Mouse (Mus musculus) forebrain, postnatal 0 days (tissue): Measurements from ENCODE around the gene Prnd. TPM values are rescaled to one million over a fixed set of nuclear protein-coding genes. Genes with fewer than 3 reads are reported as not detected.

Experiments used
- ATAC-seq: fragments of 200-750 bp; cut with Nextera tagmentation; 2 replicates; pipeline ENCODE4 v1.8.0; 2017; ENCODE audit warnings: mild to moderate bottlenecking, moderate library complexity
- DNase-seq: peaks from one replicate; pipeline ENCODE4 v3.0.0-alpha.2; 2015
- H3K27ac ChIP-seq: fragments of 300-500 bp; sonication (generic); 2 replicates; pipeline ENCODE4 v1.5.1; 2014; ENCODE audit warnings: low read depth, mild to moderate bottlenecking, antibody characterized with exemption, low read length, moderate library complexity, mixed read lengths
- H3K27me3 ChIP-seq: fragments of 300-500 bp; sonication (generic); 2 replicates; pipeline ENCODE4 v1.6.1; 2014; ENCODE audit warnings: mild to moderate bottlenecking, low read length, mixed read lengths; ENCODE audit not compliant: insufficient read depth
- H3K36me3 ChIP-seq: fragments of 300-500 bp; sonication (generic); 2 replicates; pipeline ENCODE4 v1.6.1; 2014; ENCODE audit warnings: mild to moderate bottlenecking, moderate library complexity; ENCODE audit not compliant: insufficient read depth
- H3K4me1 ChIP-seq: fragments of 300-500 bp; sonication (generic); 2 replicates; pipeline ENCODE4 v1.6.1; 2014; ENCODE audit warnings: antibody characterized with exemption; ENCODE audit not compliant: insufficient read depth
- H3K4me2 ChIP-seq: fragments of 300-500 bp; sonication (generic); 2 replicates; pipeline ENCODE4 v1.6.1; 2014; ENCODE audit warnings: low read depth, mild to moderate bottlenecking, moderate library complexity
- H3K4me3 ChIP-seq: fragments of 300-500 bp; sonication (generic); 2 replicates; pipeline ENCODE4 v1.5.1; 2014; ENCODE audit warnings: low read depth, low read length, mixed read lengths
- H3K9ac ChIP-seq: fragments of 300-500 bp; sonication (generic); 2 replicates; pipeline ENCODE4 v1.6.1; 2014; ENCODE audit warnings: mild to moderate bottlenecking
- H3K9me3 ChIP-seq: fragments of 300-500 bp; sonication (generic); 2 replicates; pipeline ENCODE4 v1.6.1; 2016; ENCODE audit warnings: low read length
- CTCF ChIP-seq: sonication (generic); IDR thresholded peaks from 2 replicates; pipeline ENCODE4 v1.5.1; 2016; ENCODE audit warnings: antibody characterized with exemption, control low read depth, low read depth
- WGBS: fragments of 180-500 bp; shearing (Covaris S2); extraction: QIAGEN DNeasy Blood & Tissue Kit; methylation state at CpG from one replicate; pipeline ENCODE4 v1.1.7; 2014; 5-methylcytosine and 5-hydroxymethylcytosine counted together
- polyA plus RNA-seq: library from polyadenylated mRNA; unstranded; fragments of >200 nt; fragmentation: Nextera tagmentation; extraction: Ambion mirVana; gene quantifications from 2 replicates; pipeline ENCODE4 v1.2.1, GENCODE M21; 2015
- total RNA-seq: library from RNA; depleted of rRNA; stranded (reverse); fragments of >200 nt; gene quantifications from 2 replicates; pipeline ENCODE4 v1.2.3, GENCODE M21; 2014; rRNA removed

Prnd gene
- 3.5 and 4.4 TPM in 2 replicates for total RNA-seq
- polyA plus RNA-seq, result 6.0 and 6.2 TPM in 2 replicates

GRCm38 (mm10) chr2:131950598-131951095, at the start of gene Prnd:
Gene Prnd, plus strand, starts transcription at chr2:131950861.
- no peak for TF ChIP-seq CTCF
- 22% methylated on average over 11 of the region's 11 CpGs for WGBS
- Histone ChIP-seq H3K4me3 (no peak within 1 kb of the TSS), H3K27me3 (no peaks in the 10 kb centered on the region), H3K9ac (no peak within 1 kb of the TSS), H3K4me1 (no peaks in the 10 kb centered on the region), H3K27ac (no peak within 1 kb of the TSS), H3K36me3 (no peaks in the 10 kb centered on the region), H3K4me2 (no peak within 1 kb of the TSS), H3K9me3 (no peaks in the 10 kb centered on the region)
- DNase-seq (no peak), ATAC-seq (no peak)

- Histone ChIP-seq H3K27ac (no peak overlapping the region), H3K27me3 (no peaks in the 10 kb centered on the region), H3K4me3 (no peak overlapping the region), H3K4me2 (no peak overlapping the region), H3K9ac (no peak overlapping the region), H3K36me3 (no peaks in the 10 kb centered on the region), H3K9me3 (no peaks in the 10 kb centered on the region), H3K4me1 (peaks cover 4% of the 10 kb centered on the region; the same call in 1 of the 2 replicates)
- DNase-seq (no peak), ATAC-seq (no peak)
- WGBS, result 42% methylated on average over 3 of the region's 3 CpGs
- TF ChIP-seq CTCF, result no peak
These were observed 48.2 kb upstream of the Prnd start for GRCm38 (mm10) chr2:131902423-131902822.

GRCm38 (mm10) chr2:131902867-131903266, 47.8 kb upstream of the Prnd start:
- Histone ChIP-seq H3K27ac (no peak overlapping the region), H3K4me2 (no peak overlapping the region), H3K9me3 (no peaks in the 10 kb centered on the region), H3K9ac (no peak overlapping the region), H3K36me3 (no peaks in the 10 kb centered on the region), H3K4me3 (no peak overlapping the region), H3K4me1 (peaks cover 4% of the 10 kb centered on the region; the same call in 1 of the 2 replicates), H3K27me3 (no peaks in the 10 kb centered on the region)
- ATAC-seq (no peak), DNase-seq (no peak)
- TF ChIP-seq CTCF, result no peak
- 46% methylated on average over 8 of the region's 8 CpGs for WGBS

GRCm38 (mm10) chr2:131905025-131905424, 45.6 kb upstream of the Prnd start:
- no peaks in the 10 kb centered on the region for H3K36me3 ChIP-seq
- ATAC-seq, result no peak
- no peaks in the 10 kb centered on the region for H3K9me3 ChIP-seq
- TF ChIP-seq CTCF, result no peak
- no peak overlapping the region for H3K27ac ChIP-seq
- 67% methylated on average over 5 of the region's 5 CpGs for WGBS
- H3K4me2 ChIP-seq, result no peak overlapping the region
- H3K4me3 ChIP-seq, result no peak overlapping the region
- H3K27me3 ChIP-seq, result no peaks in the 10 kb centered on the region
- H3K4me1 ChIP-seq, result no peaks in the 10 kb centered on the region
- no peak for DNase-seq
- H3K9ac ChIP-seq, result no peak overlapping the region

- WGBS, result 54% methylated on average over 6 of the region's 6 CpGs
- Histone ChIP-seq H3K9ac (no peak overlapping the region), H3K27me3 (no peaks in the 10 kb centered on the region), H3K4me3 (no peak overlapping the region), H3K4me1 (no peaks in the 10 kb centered on the region), H3K27ac (no peak overlapping the region), H3K9me3 (no peaks in the 10 kb centered on the region), H3K36me3 (no peaks in the 10 kb centered on the region), H3K4me2 (no peak overlapping the region)
- no peak for TF ChIP-seq CTCF
- ATAC-seq (no peak), DNase-seq (no peak)
These were observed 44.9 kb upstream of the Prnd start for GRCm38 (mm10) chr2:131905776-131906175.

- no peak for TF ChIP-seq CTCF
- DNase-seq (no peak), ATAC-seq (no peak)
- H3K4me1 ChIP-seq, result peaks cover 5% of the 10 kb centered on the region; the same call in 1 of the 2 replicates
- no peaks in the 10 kb centered on the region for H3K27me3 ChIP-seq
- H3K9me3 ChIP-seq, result no peaks in the 10 kb centered on the region
- H3K36me3 ChIP-seq, result no peaks in the 10 kb centered on the region
- no peak overlapping the region for H3K27ac ChIP-seq
- 89% methylated on average over 3 of the region's 3 CpGs for WGBS
- H3K4me3 ChIP-seq, result no peak overlapping the region
- H3K4me2 ChIP-seq, result no peak overlapping the region
- no peak overlapping the region for H3K9ac ChIP-seq
These were observed 44.4 kb upstream of the Prnd start for GRCm38 (mm10) chr2:131906266-131906665.

- 78% methylated on average over 1 of the region's 1 CpGs for WGBS
- DNase-seq (no peak), ATAC-seq (no peak)
- Histone ChIP-seq H3K4me1 (peaks cover 10% of the 10 kb centered on the region; the same call in 1 of the 2 replicates), H3K4me2 (no peak overlapping the region), H3K36me3 (no peaks in the 10 kb centered on the region), H3K9me3 (no peaks in the 10 kb centered on the region), H3K27me3 (no peaks in the 10 kb centered on the region), H3K4me3 (no peak overlapping the region), H3K27ac (no peak overlapping the region), H3K9ac (no peak overlapping the region)
- no peak for TF ChIP-seq CTCF
These were observed 43.8 kb upstream of the Prnd start for GRCm38 (mm10) chr2:131906846-131907245.
